Mouse (Mus musculus): ENCODE measurements at regions not wholly inside any gene's neighbourhood (a gene's known extent, or its start where the extent isn't known, plus 50 kb on each side); places are given as distances from the start of the nearest gene placed in this dataset.

DNA sequence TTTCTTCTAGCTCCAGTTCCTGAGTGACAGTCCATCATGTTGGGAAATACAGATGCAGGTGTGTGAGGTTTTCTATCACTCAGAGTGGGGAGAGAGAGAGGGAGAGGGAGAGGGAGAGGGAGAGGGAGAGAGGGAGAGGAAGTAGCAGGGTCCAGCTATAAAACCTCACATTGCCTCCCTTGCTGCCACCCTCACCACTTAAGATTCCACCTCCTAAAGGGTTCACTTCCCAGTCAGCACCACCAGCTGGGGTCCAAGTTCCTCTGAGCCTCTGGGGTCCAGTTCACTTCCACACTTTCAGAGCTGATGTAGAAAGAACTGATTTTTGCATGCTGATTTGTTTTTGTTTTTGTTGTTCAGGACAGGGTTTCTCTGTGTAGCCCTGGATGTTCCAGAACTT, 98.6 kb downstream of the Gm11077 start:
- TF ChIP-seq CTCF (IDR thresholded peaks at IDR 0.05; ENCODE audit: control insufficient read depth, insufficient read depth, insufficient read length) (no peak), MYOG (IDR thresholded peaks at IDR 0.05; ENCODE audit: control insufficient read depth, extremely low read depth, insufficient read length) (no peak), MAX (IDR thresholded peaks at IDR 0.05) (no peak), MYOD1 (IDR thresholded peaks at IDR 0.05; ENCODE audit: control insufficient read depth, insufficient read length, low read depth) (no peak), CEBPB (IDR thresholded peaks at IDR 0.05; ENCODE audit: low read depth) (no peak), FOSL1 (IDR thresholded peaks at IDR 0.05; ENCODE audit: insufficient read depth, low read length, poor library complexity, severe bottlenecking) (no peak)

All from C2C12 (cell line).